Mouse (Mus musculus) limb, embryonic 11.5 days (tissue): ENCODE data around the gene Cfap73. TPM values are rescaled to one million over a fixed set of nuclear protein-coding genes. Genes with fewer than 3 reads are reported as not detected.

Experiments
- ATAC-seq: fragments of 200-750 bp; cut with Nextera tagmentation; 2 replicates; pipeline ENCODE4 v1.8.0; 2017; ENCODE audit warnings: low read depth; ENCODE audit not compliant: insufficient number of reproducible peaks, low FRiP score, low TSS enrichment
- DNase-seq: peaks from one replicate; pipeline ENCODE4 v3.0.0-alpha.2; 2015; ENCODE audit warnings: low spot score
- H3K27ac ChIP-seq: fragments of 300-500 bp; sonication (generic); replicated peaks from 2 replicates; pipeline ENCODE4 v1.5.1; 2014; ENCODE audit warnings: low read depth, mild to moderate bottlenecking, low read length
- H3K27me3 ChIP-seq: fragments of 300-500 bp; sonication (generic); 2 replicates; pipeline ENCODE4 v1.6.1; 2014; ENCODE audit warnings: mild to moderate bottlenecking, low read length, mixed read lengths; ENCODE audit not compliant: control insufficient read depth, insufficient read depth
- H3K36me3 ChIP-seq: fragments of 300-500 bp; sonication (generic); 2 replicates; pipeline ENCODE4 v1.6.1; 2014; ENCODE audit warnings: mild to moderate bottlenecking, low read length, moderate library complexity, mixed read lengths; ENCODE audit not compliant: control insufficient read depth, insufficient read depth
- H3K4me1 ChIP-seq: fragments of 300-500 bp; sonication (generic); 2 replicates; pipeline ENCODE4 v1.6.1; 2014; ENCODE audit warnings: low read length, mixed read lengths; ENCODE audit not compliant: control insufficient read depth, insufficient read depth
- H3K4me2 ChIP-seq: fragments of 300-500 bp; sonication (generic); 2 replicates; pipeline ENCODE4 v1.6.1; 2014; ENCODE audit warnings: low read depth, mild to moderate bottlenecking, moderate library complexity; ENCODE audit not compliant: severe bottlenecking
- H3K4me3 ChIP-seq: fragments of 300-500 bp; sonication (generic); 2 replicates; pipeline ENCODE4 v1.5.1; 2014; ENCODE audit warnings: low read depth, low read length
- H3K9ac ChIP-seq: fragments of 300-500 bp; sonication (generic); 2 replicates; pipeline ENCODE4 v1.6.1; 2014; ENCODE audit warnings: mild to moderate bottlenecking, low read length
- H3K9me3 ChIP-seq: fragments of 300-500 bp; sonication (generic); 2 replicates; pipeline ENCODE4 v1.6.1; 2016; ENCODE audit warnings: low read length; ENCODE audit not compliant: control insufficient read depth
- WGBS: fragments of 180-500 bp; shearing (Covaris S2); extraction: QIAGEN DNeasy Blood & Tissue Kit; methylation state at CpG from one replicate; pipeline ENCODE4 v1.1.7; 2014; 5-methylcytosine and 5-hydroxymethylcytosine counted together
- polyA plus RNA-seq: library from polyadenylated mRNA; unstranded; fragments of >200 nt; fragmentation: Nextera tagmentation; extraction: Ambion mirVana; gene quantifications from 2 replicates; pipeline ENCODE4 v1.2.1, GENCODE M21; 2014

Gene Cfap73
- polyA plus RNA-seq, 1 experiment from 2014 or later: not detected

GRCm38 (mm10) chr5:120615903-120616302 lies 18.1 kb downstream of the Cfap73 start:
- Histone ChIP-seq H3K27ac (no peak overlapping the region), H3K4me3 (no peak overlapping the region), H3K4me2 (no peak overlapping the region), H3K36me3 (peaks cover 28% of the 10 kb centered on the region), H3K9ac (no peak overlapping the region), H3K9me3 (no peaks in the 10 kb centered on the region), H3K27me3 (no peaks in the 10 kb centered on the region), H3K4me1 (peaks cover 11% of the 10 kb centered on the region)
- DNase-seq (peak; percentile 72), ATAC-seq (no peak)
- 94% methylated on average over 4 of the region's 4 CpGs for WGBS

- H3K36me3 ChIP-seq: peaks cover 9% of the 10 kb centered on the region; the same call in 1 of the 2 replicates
- H3K9me3 ChIP-seq: no peaks in the 10 kb centered on the region
- H3K4me3 ChIP-seq: peak overlapping the region; percentile 70
- peaks cover 12% of the 10 kb centered on the region for H3K4me1 ChIP-seq
- under 1% methylated on average over 69 of the region's 69 CpGs for WGBS
- H3K27me3 ChIP-seq: no peaks in the 10 kb centered on the region
- H3K9ac ChIP-seq: peak overlapping the region; percentile 70
- ATAC-seq: peak; percentile 93
- DNase-seq: peak; percentile 99
- H3K27ac ChIP-seq: peak overlapping the region; percentile 56
- peak overlapping the region; percentile 60 for H3K4me2 ChIP-seq
These were observed 21.0 kb downstream of the Cfap73 start for GRCm38 (mm10) chr5:120612822-120613604.

DNA sequence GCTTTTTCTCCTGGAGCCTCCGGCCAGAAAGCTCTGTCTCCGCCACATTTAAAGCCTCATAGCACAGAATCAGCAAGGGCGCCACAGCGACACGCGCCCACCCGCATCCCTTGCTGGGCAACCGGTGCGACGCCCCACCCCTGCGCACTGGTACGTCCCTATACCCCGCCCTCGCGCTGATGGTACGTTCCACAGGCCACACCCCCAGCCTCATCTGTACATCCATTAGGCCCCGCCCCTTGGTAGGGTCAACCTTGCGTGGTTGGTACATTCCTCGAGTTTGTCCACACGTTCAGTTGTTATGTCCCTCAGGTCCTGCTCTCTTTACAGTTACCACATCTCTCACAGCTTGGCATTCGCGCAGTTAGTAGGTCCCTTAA lies 21.6 kb downstream of the Cfap73 start, which contains the start of the genes Rita1 and Ddx54:
Gene Rita1 (minus strand): TSS at position 148 of the 380 bp plus-strand sequence.
Gene Ddx54 (plus strand): TSS at position 298 of the 380 bp plus-strand sequence.
- peak; percentile 98 for DNase-seq
- H3K27ac ChIP-seq: peak within 1 kb of the TSS; percentile 56
- H3K27me3 ChIP-seq: no peaks in the 10 kb centered on the region
- H3K36me3 ChIP-seq: peaks cover 8% of the 10 kb centered on the region; the same call in 1 of the 2 replicates
- H3K4me3 ChIP-seq: peak within 1 kb of the TSS; percentile 70
- H3K9ac ChIP-seq: peak within 1 kb of the TSS; percentile 70
- peak within 1 kb of the TSS; percentile 60 for H3K4me2 ChIP-seq
- peaks cover 12% of the 10 kb centered on the region for H3K4me1 ChIP-seq
- no peaks in the 10 kb centered on the region for H3K9me3 ChIP-seq
- WGBS: under 1% methylated on average over 22 of the region's 22 CpGs
- ATAC-seq: peak; percentile 85; the same call in 1 of the 2 replicates

- WGBS: 54% methylated on average over 8 of the region's 8 CpGs
- peak overlapping the region; percentile 60 for H3K4me2 ChIP-seq
- H3K36me3 ChIP-seq: peaks cover 3% of the 10 kb centered on the region; the same call in 1 of the 2 replicates
- H3K27ac ChIP-seq: no peak overlapping the region
- H3K4me3 ChIP-seq: peak overlapping the region; percentile 70
- ATAC-seq (no peak), DNase-seq (no peak)
- H3K27me3 ChIP-seq: no peaks in the 10 kb centered on the region
- H3K9ac ChIP-seq: no peak overlapping the region; the same call in 1 of the 2 replicates
- H3K9me3 ChIP-seq: no peaks in the 10 kb centered on the region
- peaks cover 12% of the 10 kb centered on the region for H3K4me1 ChIP-seq
These were observed 22.6 kb downstream of the Cfap73 start for GRCm38 (mm10) chr5:120611416-120611815.

- no peak overlapping the region for H3K4me3 ChIP-seq
- no peak overlapping the region for H3K27ac ChIP-seq
- no peaks in the 10 kb centered on the region for H3K27me3 ChIP-seq
- no peak overlapping the region for H3K9ac ChIP-seq
- H3K4me1 ChIP-seq: peaks cover 12% of the 10 kb centered on the region
- WGBS: 91% methylated on average over 5 of the region's 5 CpGs
- H3K9me3 ChIP-seq: no peaks in the 10 kb centered on the region
- DNase-seq: no peak
- no peak overlapping the region for H3K4me2 ChIP-seq
- peaks cover 2% of the 10 kb centered on the region; the same call in 1 of the 2 replicates for H3K36me3 ChIP-seq
- ATAC-seq: no peak
These were observed 23.1 kb downstream of the Cfap73 start for GRCm38 (mm10) chr5:120610906-120611305.

- 89% methylated on average over 16 of the region's 16 CpGs for WGBS
- Histone ChIP-seq H3K9ac (no peak overlapping the region), H3K9me3 (no peaks in the 10 kb centered on the region), H3K27me3 (no peaks in the 10 kb centered on the region), H3K4me1 (peaks cover 12% of the 10 kb centered on the region), H3K27ac (no peak overlapping the region), H3K4me3 (no peak overlapping the region), H3K4me2 (no peak overlapping the region), H3K36me3 (no peaks in the 10 kb centered on the region)
- no peak for ATAC-seq
- DNase-seq: no peak
These were observed 24.7 kb downstream of the Cfap73 start for GRCm38 (mm10) chr5:120609246-120609775.

GRCm38 (mm10) chr5:120607335-120607734 lies 26.7 kb downstream of the Cfap73 start:
- Histone ChIP-seq H3K4me2 (no peak overlapping the region), H3K4me3 (no peak overlapping the region), H3K27ac (no peak overlapping the region), H3K9me3 (no peaks in the 10 kb centered on the region), H3K27me3 (no peaks in the 10 kb centered on the region), H3K9ac (no peak overlapping the region), H3K4me1 (peaks cover 8% of the 10 kb centered on the region), H3K36me3 (no peaks in the 10 kb centered on the region)
- ATAC-seq: no peak
- WGBS: 77% methylated on average over 3 of the region's 3 CpGs
- DNase-seq: no peak

DNA sequence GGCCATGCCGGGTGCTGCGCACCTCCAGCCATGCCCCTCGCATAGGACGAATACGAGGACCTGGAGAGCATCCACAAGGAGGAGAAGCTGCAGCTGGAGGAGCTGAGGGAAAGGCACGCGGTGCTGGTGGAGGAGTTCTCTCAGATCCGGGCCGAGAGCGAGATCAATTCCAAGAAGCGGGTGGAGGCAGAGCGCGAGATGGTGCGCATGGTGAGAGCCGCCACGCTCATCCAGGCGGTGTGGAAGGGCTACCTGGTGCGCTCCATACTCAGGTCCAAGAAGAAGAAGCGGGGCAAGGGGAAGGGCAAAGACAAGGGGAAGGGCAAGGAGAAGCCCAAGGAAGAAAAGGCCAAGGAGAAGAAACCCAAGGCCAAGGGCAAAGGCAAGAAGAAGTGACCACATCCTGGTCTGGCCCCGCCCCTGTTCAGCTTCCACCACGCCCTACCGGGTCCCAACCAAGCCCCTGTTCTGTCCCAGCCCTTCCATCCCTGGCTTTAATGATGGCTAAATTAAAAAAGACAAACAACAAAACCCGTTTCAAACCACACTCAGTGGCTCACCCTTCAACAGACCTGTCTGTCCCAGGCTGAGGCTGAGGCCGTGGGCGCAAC lies 27.3 kb downstream of the Cfap73 start:
- Histone ChIP-seq H3K4me3 (no peak overlapping the region), H3K4me1 (peaks cover 8% of the 10 kb centered on the region), H3K27ac (no peak overlapping the region), H3K36me3 (no peaks in the 10 kb centered on the region), H3K4me2 (no peak overlapping the region), H3K9me3 (no peaks in the 10 kb centered on the region), H3K9ac (no peak overlapping the region), H3K27me3 (no peaks in the 10 kb centered on the region)
- ATAC-seq (no peak), DNase-seq (no peak)
- 60% methylated on average over 25 of the region's 25 CpGs for WGBS
